Mouse (Mus musculus): ENCODE results near the gene Sdha. TPM values are rescaled to one million over a fixed set of nuclear protein-coding genes. Genes with fewer than 3 reads are reported as not detected.

Sdha gene
- polyA plus RNA-seq, 1 experiment from 2014 or later, result 248 TPM

- peaks cover under 1% of the 10 kb centered on the region; the same call in 1 of the 2 replicates for H3K36me3 ChIP-seq (ENCODE audit: control insufficient read depth, insufficient read depth, low read length)
- no peak overlapping the region for H3K4me3 ChIP-seq (ENCODE audit: low read depth, low read length)
- no peaks in the 10 kb centered on the region for H3K4me1 ChIP-seq (replicated peaks; ENCODE audit: control insufficient read depth, insufficient read depth, low read length)
- DNase-seq (ENCODE audit: low spot score), result no peak
- no peaks in the 10 kb centered on the region for H3K9me3 ChIP-seq (ENCODE audit: control insufficient read depth, low read length)
- 89% methylated on average over 13 of the region's 13 CpGs for WGBS
- no peaks in the 10 kb centered on the region for H3K27me3 ChIP-seq (replicated peaks; ENCODE audit: control insufficient read depth, insufficient read depth, low read length)
- H3K4me2 ChIP-seq, result no peak overlapping the region
- no peak overlapping the region for H3K9ac ChIP-seq (ENCODE audit: low read depth, low read length)
- no peak overlapping the region for H3K27ac ChIP-seq (ENCODE audit: low read depth, low read length)
- ATAC-seq (replicated peaks; ENCODE audit: low FRiP score), result peak; percentile 46
Observed at GRCm38 (mm10) chr13:74363176-74363858, 13.2 kb upstream of the Sdha start.

DNA sequence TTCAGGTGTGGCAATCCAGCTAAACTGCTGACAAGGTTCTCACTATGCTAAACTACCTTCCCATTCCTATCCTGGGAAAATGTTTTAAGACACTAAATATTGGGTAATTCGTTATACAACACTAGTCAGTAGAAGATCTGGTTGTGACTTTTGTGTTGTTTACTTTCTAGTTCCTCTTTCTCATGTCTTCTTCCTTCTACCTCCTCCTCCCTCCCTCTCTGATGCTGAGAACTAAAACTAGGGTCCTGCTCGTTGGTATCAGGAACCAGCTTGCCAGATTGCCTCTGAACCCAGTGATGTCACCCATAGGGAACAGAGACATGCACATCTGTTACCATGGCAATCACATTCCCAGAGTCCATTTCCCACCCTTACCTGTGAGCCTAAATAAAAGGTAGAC, 12.1 kb upstream of the Sdha start:
- Histone ChIP-seq H3K4me1 (replicated peaks; ENCODE audit: control insufficient read depth, insufficient read depth, low read length) (no peaks in the 10 kb centered on the region), H3K4me3 (ENCODE audit: low read depth, low read length) (no peak overlapping the region), H3K9ac (ENCODE audit: low read depth, low read length) (no peak overlapping the region), H3K27me3 (replicated peaks; ENCODE audit: control insufficient read depth, insufficient read depth, low read length) (no peaks in the 10 kb centered on the region), H3K4me2 (no peak overlapping the region), H3K36me3 (ENCODE audit: control insufficient read depth, insufficient read depth, low read length) (peaks cover 4% of the 10 kb centered on the region; the same call in 1 of the 2 replicates), H3K9me3 (ENCODE audit: control insufficient read depth, low read length) (no peaks in the 10 kb centered on the region), H3K27ac (ENCODE audit: low read depth, low read length) (no peak overlapping the region)
- 59% methylated on average over 2 of the region's 2 CpGs for WGBS
- DNase-seq (ENCODE audit: low spot score) (no peak), ATAC-seq (replicated peaks; ENCODE audit: low FRiP score) (no peak)

- no peak overlapping the region for H3K4me3 ChIP-seq (ENCODE audit: low read depth, low read length)
- no peaks in the 10 kb centered on the region for H3K9me3 ChIP-seq (ENCODE audit: control insufficient read depth, low read length)
- 97% methylated on average over 13 of the region's 13 CpGs for WGBS
- DNase-seq (ENCODE audit: low spot score), result no peak
- H3K9ac ChIP-seq (ENCODE audit: low read depth, low read length), result no peak overlapping the region
- no peaks in the 10 kb centered on the region for H3K27me3 ChIP-seq (replicated peaks; ENCODE audit: control insufficient read depth, insufficient read depth, low read length)
- ATAC-seq (replicated peaks; ENCODE audit: low FRiP score), result no peak
- H3K4me2 ChIP-seq, result no peak overlapping the region
- H3K27ac ChIP-seq (ENCODE audit: low read depth, low read length), result no peak overlapping the region
- peaks cover 18% of the 10 kb centered on the region for H3K36me3 ChIP-seq (ENCODE audit: control insufficient read depth, insufficient read depth, low read length)
- no peaks in the 10 kb centered on the region for H3K4me1 ChIP-seq (replicated peaks; ENCODE audit: control insufficient read depth, insufficient read depth, low read length)
Observed at GRCm38 (mm10) chr13:74356491-74356890, 6.4 kb upstream of the Sdha start.

DNA sequence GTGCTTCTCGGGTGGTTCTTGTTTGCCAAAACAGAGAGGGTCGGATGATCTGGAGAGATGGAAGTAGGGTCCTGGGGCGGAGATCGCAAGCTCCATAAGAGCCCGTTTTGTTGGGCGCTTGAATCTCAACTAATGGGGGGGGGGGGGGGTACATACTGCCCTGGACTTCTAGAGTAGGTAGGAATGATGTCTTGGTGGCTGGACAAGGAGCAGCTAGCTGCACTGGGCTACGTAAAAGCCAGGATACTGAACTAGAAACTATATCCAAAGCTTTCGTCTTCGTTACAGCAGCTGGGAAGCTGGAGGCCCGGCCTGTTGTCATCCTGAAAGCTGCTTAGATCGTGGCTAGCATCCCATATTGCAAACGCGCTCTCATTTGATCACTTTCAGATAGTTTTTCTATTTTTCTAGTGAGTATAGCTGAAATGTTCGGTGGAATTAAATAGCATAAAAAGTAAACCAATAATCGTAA, 391 bp upstream of the Sdha start:
- Histone ChIP-seq H3K27me3 (replicated peaks; ENCODE audit: control insufficient read depth, insufficient read depth, low read length) (no peaks in the 10 kb centered on the region), H3K4me2 (peak overlapping the region; percentile 83), H3K4me1 (replicated peaks; ENCODE audit: control insufficient read depth, insufficient read depth, low read length) (peaks cover 7% of the 10 kb centered on the region; the same call in 1 of the 2 replicates), H3K36me3 (ENCODE audit: control insufficient read depth, insufficient read depth, low read length) (peaks cover 7% of the 10 kb centered on the region), H3K4me3 (ENCODE audit: low read depth, low read length) (peak overlapping the region; percentile 83), H3K27ac (ENCODE audit: low read depth, low read length) (peak overlapping the region; percentile 66), H3K9me3 (ENCODE audit: control insufficient read depth, low read length) (no peaks in the 10 kb centered on the region), H3K9ac (ENCODE audit: low read depth, low read length) (peak overlapping the region; percentile 94)
- ATAC-seq (replicated peaks; ENCODE audit: low FRiP score) (peak; percentile 50), DNase-seq (ENCODE audit: low spot score) (no peak)
- WGBS, result 2% methylated on average over 15 of the region's 15 CpGs

DNA sequence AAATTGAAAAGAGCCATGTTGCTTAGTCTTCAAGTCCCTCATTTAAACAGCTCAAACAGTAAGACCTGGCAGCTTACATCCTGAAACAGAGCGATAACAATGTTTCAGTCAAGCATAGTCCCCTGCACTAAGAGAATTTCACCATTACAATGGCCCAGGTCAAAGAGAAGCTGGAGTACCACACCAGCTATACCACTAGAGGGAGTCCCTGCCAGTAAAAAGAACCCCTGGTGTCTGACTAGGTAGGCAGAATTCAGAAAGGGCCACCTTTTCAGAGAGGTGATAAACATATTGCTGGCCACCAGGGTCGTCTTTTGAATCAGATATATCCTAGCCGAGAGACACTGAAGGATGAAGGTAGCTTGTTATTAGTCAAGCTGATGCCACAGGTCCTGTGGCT, 9.0 kb downstream of the Sdha start:
- Histone ChIP-seq H3K9ac (ENCODE audit: low read depth, low read length) (no peak overlapping the region), H3K4me1 (replicated peaks; ENCODE audit: control insufficient read depth, insufficient read depth, low read length) (no peaks in the 10 kb centered on the region), H3K36me3 (ENCODE audit: control insufficient read depth, insufficient read depth, low read length) (peaks cover 27% of the 10 kb centered on the region), H3K9me3 (ENCODE audit: control insufficient read depth, low read length) (no peaks in the 10 kb centered on the region), H3K27ac (ENCODE audit: low read depth, low read length) (no peak overlapping the region), H3K27me3 (replicated peaks; ENCODE audit: control insufficient read depth, insufficient read depth, low read length) (no peaks in the 10 kb centered on the region), H3K4me3 (ENCODE audit: low read depth, low read length) (no peak overlapping the region), H3K4me2 (no peak overlapping the region)
- 56% methylated on average over 3 of the region's 3 CpGs for WGBS
- DNase-seq (ENCODE audit: low spot score), result no peak
- peak; percentile 47; the same call in 1 of the 2 replicates for ATAC-seq (replicated peaks; ENCODE audit: low FRiP score)

GRCm38 (mm10) chr13:74329321-74329720, 20.8 kb downstream of the Sdha start:
- no peaks in the 10 kb centered on the region for H3K27me3 ChIP-seq (replicated peaks; ENCODE audit: control insufficient read depth, insufficient read depth, low read length)
- H3K36me3 ChIP-seq (ENCODE audit: control insufficient read depth, insufficient read depth, low read length), result peaks cover 52% of the 10 kb centered on the region
- no peaks in the 10 kb centered on the region for H3K9me3 ChIP-seq (ENCODE audit: control insufficient read depth, low read length)
- no peak overlapping the region for H3K9ac ChIP-seq (ENCODE audit: low read depth, low read length)
- DNase-seq (ENCODE audit: low spot score) (no peak), ATAC-seq (replicated peaks; ENCODE audit: low FRiP score) (no peak)
- H3K27ac ChIP-seq (ENCODE audit: low read depth, low read length), result no peak overlapping the region
- no peak overlapping the region for H3K4me3 ChIP-seq (ENCODE audit: low read depth, low read length)
- H3K4me2 ChIP-seq, result no peak overlapping the region
- H3K4me1 ChIP-seq (replicated peaks; ENCODE audit: control insufficient read depth, insufficient read depth, low read length), result no peaks in the 10 kb centered on the region

- Histone ChIP-seq H3K36me3 (ENCODE audit: control insufficient read depth, insufficient read depth, low read length) (peaks cover 18% of the 10 kb centered on the region), H3K4me2 (peak within 1 kb of the TSS; percentile 89), H3K4me1 (replicated peaks; ENCODE audit: control insufficient read depth, insufficient read depth, low read length) (peaks cover 10% of the 10 kb centered on the region; the same call in 1 of the 2 replicates), H3K27ac (ENCODE audit: low read depth, low read length) (peak within 1 kb of the TSS; percentile 38; the same call in 1 of the 2 replicates), H3K27me3 (replicated peaks; ENCODE audit: control insufficient read depth, insufficient read depth, low read length) (no peaks in the 10 kb centered on the region), H3K4me3 (ENCODE audit: low read depth, low read length) (peak within 1 kb of the TSS; percentile 93), H3K9ac (ENCODE audit: low read depth, low read length) (peak within 1 kb of the TSS; percentile 85), H3K9me3 (ENCODE audit: control insufficient read depth, low read length) (no peaks in the 10 kb centered on the region)
- under 1% methylated on average over 36 of the region's 36 CpGs for WGBS
- ATAC-seq (replicated peaks; ENCODE audit: low FRiP score) (peak; percentile 99), DNase-seq (ENCODE audit: low spot score) (peak; percentile 93)
Observed at GRCm38 (mm10) chr13:74317170-74317849, 32.8 kb downstream of the Sdha start, which contains the start of gene Pdcd6. Gene Pdcd6 (minus strand): TSS chr13:74317580.

- no peaks in the 10 kb centered on the region for H3K27me3 ChIP-seq (replicated peaks; ENCODE audit: control insufficient read depth, insufficient read depth, low read length)
- H3K9ac ChIP-seq (ENCODE audit: low read depth, low read length), result peak overlapping the region; percentile 85
- H3K27ac ChIP-seq (ENCODE audit: low read depth, low read length), result peak overlapping the region; percentile 38; the same call in 1 of the 2 replicates
- DNase-seq (ENCODE audit: low spot score) (no peak), ATAC-seq (replicated peaks; ENCODE audit: low FRiP score) (no peak)
- WGBS, result 2% methylated on average over 15 of the region's 15 CpGs
- peak overlapping the region; percentile 89 for H3K4me2 ChIP-seq
- H3K4me1 ChIP-seq (replicated peaks; ENCODE audit: control insufficient read depth, insufficient read depth, low read length), result peaks cover 10% of the 10 kb centered on the region; the same call in 1 of the 2 replicates
- H3K9me3 ChIP-seq (ENCODE audit: control insufficient read depth, low read length), result no peaks in the 10 kb centered on the region
- peaks cover 14% of the 10 kb centered on the region for H3K36me3 ChIP-seq (ENCODE audit: control insufficient read depth, insufficient read depth, low read length)
- H3K4me3 ChIP-seq (ENCODE audit: low read depth, low read length), result peak overlapping the region; percentile 93
Observed at GRCm38 (mm10) chr13:74316789-74317169, 33.3 kb downstream of the Sdha start.
